Mouse (Mus musculus) lung, postnatal 36 days (tissue): ENCODE data around the gene Zfp513.
"Not testable (repeated sequence)": the region's sequence is repeated elsewhere in the genome, so short reads cannot be mapped to it uniquely, and the experiment has no call there.

Source experiments
- DNase-seq: peaks from one replicate; pipeline ENCODE4 v3.0.0; 2022; ENCODE audit warnings: mixed read lengths

The Zfp513 gene

GRCm38 (mm10) chr5:31201742-31202590, at the start of gene Zfp513:
Zfp513 (minus strand) TSS chr5:31202303.
- peak; percentile 99 for DNase-seq

- peak; percentile 76 for DNase-seq
Measured at GRCm38 (mm10) chr5:31251541-31252101, 49.5 kb upstream of the Zfp513 start, which contains the start of gene Krtcap3. Krtcap3 (plus strand) TSS chr5:31251691.

- DNase-seq: no peak
Measured at GRCm38 (mm10) chr5:31250716-31251115, 48.6 kb upstream of the Zfp513 start.

DNA sequence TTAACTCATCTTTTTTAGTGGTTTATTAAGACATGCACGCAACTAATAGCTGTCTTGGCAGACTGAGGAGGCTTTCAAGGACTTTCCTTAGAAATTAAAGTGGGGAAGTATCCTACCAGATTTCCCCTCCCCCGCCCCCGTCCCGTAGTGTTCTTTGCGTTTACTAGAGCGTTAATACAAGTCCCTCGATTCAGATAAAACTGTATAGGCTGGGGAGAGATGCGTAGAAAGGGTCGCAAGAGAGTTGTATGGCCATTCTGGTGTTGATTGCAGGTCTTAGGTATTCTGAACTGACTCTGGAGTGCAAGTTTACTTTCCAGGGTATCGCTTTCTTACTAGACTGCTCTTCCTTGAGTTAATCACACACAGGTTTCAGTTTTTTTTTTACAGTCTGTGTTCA, 40.1 kb upstream of the Zfp513 start:
- no peak for DNase-seq

- DNase-seq: no peak
Measured at GRCm38 (mm10) chr5:31241522-31242034, 39.5 kb upstream of the Zfp513 start.

DNA sequence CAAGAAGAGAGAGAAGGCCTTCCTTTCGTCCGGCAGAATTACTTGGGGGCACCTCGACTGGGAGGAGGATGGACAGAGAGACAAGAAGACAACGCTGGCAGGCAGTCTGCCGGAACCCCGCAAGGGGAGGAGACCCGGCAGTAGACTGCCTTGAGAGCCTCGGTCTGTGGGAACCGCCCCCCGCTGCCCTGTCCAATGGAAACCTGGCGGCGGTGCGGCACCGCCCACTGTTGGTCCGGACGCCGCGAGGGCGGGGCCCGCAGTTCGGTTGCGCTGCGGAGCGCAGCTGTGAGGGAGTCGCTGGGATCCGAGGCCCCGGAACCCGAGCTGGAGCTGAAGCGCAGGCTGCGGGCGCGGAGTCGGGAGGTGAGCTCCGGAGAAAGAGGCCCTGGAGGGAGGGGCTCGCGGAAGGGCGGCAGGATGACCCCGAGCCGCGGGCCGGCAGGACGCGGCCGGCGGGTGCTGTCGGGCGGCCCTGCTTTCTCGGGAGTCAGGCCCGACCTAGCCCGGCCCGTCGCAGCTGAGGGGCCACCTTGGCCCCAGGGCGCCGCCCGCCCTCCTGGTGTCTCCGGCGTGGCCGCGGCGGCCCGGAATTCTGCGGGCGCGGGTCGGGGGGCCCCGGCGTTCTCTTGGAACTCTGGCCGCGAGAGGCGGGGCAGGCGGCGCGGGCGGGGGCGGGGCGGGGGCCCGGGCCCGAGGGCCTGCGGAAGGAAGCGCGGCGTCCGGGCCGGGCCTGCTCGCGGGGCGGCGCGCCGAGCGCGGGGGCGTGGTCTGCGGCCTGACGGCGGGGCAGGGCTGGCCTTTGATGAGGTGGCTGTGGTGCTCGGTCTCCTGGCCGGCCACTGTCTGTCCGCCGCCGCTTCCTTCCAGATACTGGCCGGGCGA, 38.8 kb upstream of the Zfp513 start, which contains the start of the genes Nrbp1 and Gm9970:
Nrbp1 (plus strand) TSS at position 228 of the 885 bp plus-strand sequence.
Gm9970 (minus strand) TSS at position 596 of the 885 bp plus-strand sequence.
- DNase-seq: peak; percentile 98

GRCm38 (mm10) chr5:31226641-31227040, 24.5 kb upstream of the Zfp513 start:
- DNase-seq: no peak

- no peak for DNase-seq
Measured at GRCm38 (mm10) chr5:31222696-31223095, 20.6 kb upstream of the Zfp513 start.

GRCm38 (mm10) chr5:31221304-31221945, 19.3 kb upstream of the Zfp513 start:
- peak; percentile 71 for DNase-seq

GRCm38 (mm10) chr5:31220448-31221303, 18.6 kb upstream of the Zfp513 start, which contains the start of gene Ppm1g:
Ppm1g (minus strand) TSS chr5:31220687.
- peak; percentile 97 for DNase-seq

DNA sequence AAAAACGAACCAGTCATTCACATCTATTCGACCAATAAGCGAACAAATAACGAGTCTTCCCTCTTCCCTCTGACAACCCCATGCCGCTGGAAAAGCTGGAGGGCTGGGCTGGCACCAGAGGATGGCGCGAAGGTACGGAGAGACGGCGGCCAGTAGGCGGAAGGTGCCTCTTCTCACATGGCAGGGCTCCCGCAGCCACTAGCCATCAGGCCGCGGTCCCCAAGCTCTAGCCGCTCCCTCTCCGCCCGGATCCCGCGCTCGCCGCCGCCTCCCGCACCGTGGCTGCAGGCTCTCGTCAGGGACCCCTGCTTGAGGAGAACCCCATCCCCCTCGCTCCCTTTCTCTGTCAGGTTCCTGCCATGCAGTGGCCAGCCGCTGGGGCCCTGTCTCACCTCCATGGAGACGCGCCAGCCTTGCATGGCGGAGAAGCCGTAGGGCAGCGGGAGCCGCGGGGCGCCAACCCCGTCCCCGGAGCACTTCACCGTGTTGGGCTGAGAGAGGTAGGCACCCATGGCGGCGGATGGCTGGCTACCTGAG, 17.9 kb upstream of the Zfp513 start:
- DNase-seq: peak; percentile 32

DNA sequence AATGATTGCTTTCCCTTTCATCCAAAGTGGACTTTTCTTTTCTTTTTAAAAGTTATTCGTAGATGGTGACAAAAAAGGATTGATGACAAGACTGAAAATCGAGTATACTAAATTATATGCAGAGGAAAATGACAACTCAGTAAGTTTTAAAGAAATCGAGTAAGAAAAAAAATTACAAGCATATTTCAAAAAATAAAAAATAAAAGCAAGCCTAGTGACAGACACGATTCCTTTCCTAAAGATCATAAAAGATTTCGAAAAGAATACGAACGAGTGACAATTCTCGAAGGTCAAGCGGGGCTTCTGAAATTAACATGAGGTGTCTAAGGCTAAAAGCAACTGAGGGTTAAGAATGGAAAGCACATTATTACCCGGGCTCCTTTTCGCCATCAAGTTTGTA, 17.4 kb upstream of the Zfp513 start:
- no peak for DNase-seq

DNA sequence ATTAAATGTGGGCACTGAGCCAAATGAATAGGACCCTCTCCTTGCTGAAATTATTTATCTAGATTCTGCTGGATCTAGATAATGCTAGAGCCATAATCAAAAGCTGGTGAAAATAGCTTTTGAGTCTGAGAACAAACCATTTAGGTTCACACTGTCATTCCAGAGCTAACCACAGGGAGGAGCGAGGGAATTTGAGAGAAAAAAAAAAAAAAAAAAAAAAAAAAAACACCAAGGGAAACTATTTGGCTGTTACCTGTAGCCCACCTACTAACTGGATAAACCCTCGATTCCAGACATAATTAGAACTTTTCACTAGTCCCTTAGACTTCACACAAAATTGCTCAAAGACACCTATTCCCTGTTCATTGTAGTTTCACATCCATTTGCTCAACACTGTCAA, 17.0 kb upstream of the Zfp513 start:
- DNase-seq: peak; percentile 35

DNA sequence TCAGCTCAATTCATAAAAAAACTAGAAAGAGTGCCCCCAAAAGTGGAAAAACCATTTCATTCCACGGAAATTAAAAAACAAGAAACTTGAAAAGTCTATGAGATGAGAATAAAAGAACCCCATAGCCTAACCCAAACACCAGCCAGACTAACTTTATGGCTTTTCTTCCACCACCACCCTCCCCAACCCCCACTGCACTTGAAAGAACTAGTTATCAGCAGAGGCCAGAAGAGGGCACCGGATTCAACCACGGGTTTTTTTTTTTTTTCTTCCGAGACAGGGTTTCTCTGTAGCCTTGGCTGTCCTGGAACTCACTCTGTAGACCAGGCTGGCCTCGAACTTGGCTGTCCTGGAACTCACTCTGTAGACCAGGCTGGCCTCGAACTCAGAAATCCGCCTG, 16.2 kb upstream of the Zfp513 start:
- DNase-seq: peak; percentile 40

- DNase-seq: not testable (repeated sequence)
Measured at GRCm38 (mm10) chr5:31216554-31216953, 14.5 kb upstream of the Zfp513 start.

DNA sequence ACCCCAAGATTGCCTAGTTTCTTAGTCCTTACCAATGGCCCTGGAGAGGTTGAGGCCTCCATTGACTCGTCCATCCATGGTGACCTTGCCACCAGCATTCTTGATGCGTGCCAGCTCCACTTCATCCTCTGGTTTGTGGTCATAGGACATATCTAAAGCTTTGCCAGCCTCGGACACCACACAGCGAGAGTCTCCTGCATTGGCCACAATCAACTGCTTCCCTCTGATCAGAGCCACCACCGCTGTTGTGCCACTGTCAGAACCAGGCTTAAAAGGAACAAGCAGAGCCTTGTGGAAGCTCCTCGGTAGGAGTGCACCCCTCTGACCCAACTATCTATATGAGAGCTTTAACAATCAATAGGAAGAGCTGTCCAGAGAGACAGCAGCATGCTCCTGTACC, 2.3 kb upstream of the Zfp513 start:
- no peak for DNase-seq

DNA sequence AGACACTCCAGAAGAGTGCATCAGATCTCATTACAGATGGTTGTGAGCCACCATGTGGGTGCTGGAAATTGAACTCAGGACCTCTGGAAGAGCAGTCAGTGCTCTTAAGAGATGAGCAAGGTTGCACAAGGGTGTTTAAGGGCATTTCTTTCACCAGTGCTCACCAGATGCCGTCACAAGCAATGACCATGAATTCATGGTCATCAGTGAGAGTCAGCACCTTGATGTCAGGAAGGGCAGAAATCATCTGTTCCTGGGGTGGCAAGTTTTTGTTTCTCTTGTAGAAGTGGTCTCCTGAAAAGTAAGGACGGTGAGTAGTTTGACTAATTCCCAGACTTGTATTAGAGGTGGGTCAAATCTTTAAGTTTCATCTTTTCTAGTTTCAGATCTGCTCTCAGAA, 1.8 kb upstream of the Zfp513 start:
- DNase-seq: no peak

DNA sequence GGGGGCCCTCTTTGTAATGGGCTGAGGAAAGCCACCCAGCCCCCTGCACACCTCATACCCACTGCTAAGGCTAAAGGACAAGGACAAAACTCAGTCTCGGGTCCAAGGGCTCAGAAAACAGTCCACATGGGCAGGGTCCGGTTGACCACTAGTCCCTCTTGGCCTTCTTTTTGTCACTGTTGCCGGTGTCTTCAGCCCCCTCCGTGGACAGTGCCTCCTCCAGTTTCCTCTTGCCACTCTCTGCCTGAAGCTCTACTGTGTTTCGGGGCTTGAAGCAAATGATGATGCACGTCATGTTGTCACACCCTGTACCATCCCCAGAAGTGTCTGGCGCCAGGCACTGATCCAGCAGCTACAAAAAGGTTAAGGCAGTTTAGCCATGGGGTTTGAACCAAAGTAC, 830 bp upstream of the Zfp513 start:
- DNase-seq: no peak

DNA sequence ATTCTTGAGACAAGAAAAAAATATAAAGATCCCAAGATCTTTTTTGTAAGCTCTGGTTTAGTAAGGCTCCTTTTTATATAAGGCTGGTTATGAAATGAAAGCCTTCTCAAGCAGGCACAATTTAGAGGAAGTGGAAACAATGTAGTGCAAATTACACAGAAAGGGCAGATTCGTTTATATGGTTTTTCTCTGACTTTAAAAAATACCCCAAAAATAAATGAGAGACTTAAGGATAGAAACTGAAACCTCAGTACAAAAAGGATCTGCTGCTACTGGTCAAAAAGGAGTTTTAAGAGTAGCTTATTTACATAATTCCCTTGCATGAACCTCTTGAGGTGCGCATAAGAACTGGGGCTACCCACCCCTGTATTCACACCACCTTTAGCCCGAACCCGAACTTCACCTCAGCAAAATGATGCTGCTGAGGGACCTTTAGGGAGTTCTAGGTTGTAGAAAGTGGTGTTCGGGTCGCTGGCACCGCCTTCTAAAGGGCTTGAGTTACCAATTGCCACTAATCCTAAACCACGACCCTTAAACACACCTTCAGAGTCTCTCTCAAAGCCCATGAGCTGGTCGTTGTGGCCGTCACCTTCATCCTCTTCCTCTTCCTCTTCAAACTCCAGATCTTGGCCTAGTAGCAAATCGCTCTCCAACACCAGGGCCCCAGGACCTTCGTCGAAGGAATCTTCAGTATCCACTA, 911 bp downstream of the Zfp513 start:
- DNase-seq: no peak

DNA sequence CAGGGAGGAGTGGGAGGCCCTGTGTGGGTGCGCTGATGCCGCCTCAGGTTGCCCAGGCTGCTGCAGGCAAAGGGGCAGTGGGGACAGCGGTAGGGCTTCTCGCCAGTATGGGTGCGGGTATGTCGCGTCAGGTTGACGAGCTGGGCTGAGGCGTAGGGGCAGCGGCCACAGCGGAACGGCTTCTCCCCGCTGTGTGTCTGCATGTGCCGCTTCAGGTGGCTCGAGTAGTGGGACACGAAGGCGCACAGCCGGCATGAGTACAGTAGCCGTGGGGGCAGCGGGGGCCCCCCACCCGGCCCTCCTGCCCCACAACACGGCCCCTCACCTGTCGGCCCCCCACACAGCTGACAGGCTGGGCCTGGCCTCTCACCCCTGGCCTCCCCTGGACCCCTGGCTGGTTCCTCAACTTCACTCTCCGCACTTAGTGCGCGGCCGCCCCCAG, 1.8 kb downstream of the Zfp513 start:
- no peak for DNase-seq
